Mouse (Mus musculus): ENCODE results near the gene Zfyve16.

The Zfyve16 gene

DNA sequence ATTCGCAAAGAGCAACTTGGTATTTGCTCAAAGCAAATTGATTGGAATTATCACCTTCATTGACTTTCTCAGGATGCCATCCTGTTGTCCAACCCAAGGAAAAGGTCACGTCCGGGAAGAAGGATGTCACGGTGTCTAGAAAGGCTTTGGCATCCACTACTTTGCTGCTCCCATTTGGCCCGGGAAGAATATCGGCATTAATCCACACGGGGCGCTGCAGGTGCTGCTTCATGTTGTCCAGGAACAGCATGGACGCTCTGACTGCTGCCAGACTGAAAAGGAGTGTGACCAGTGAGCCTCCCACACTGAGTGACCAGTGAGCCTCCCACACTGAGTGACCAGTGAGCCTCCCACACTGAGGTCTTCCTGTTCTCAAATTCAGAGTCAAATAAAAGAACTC lies 62.8 kb downstream of the Zfyve16 start:
- DNase-seq (ENCODE audit: low read depth, low spot score), result no peak

DNA sequence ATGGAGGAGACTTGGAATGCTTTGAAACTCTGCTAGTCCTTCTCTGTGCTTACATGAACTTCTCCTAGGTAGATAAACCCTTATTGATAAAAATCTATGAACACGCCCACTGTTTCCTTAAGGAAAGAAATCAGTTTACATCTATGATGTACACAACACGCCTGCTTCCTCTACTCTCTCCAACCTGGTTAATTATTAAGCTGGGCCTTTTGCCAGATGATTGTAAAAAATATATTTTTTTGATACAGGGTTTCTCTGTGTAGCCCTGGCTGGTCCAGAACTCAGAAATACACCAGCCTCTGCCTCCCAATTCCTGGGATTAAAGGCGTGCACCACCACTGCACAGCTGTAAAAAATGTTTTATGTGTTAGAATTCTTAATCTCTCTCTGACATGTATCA lies 66.0 kb downstream of the Zfyve16 start:
- DNase-seq (ENCODE audit: low read depth, low spot score), result no peak

DNA sequence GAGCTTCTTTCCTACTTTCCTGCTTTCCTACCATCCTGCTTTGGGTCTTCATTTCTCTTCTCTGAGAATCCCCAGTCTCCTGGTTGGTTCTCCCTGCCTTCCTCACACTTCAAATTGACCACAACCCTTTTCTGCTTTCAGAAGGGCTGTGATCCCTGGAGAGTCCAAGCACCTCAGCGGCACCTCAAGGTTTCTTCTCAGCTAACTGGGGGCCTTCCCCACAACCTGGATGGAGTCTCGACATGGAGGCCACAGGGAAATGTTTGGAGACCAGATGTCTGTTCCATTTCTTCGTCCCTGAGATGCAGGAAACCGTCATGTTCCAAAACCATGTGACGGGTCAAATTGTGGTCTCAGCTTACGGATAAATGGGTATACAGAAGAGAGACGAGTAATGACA lies 83.8 kb downstream of the Zfyve16 start:
- no peak for DNase-seq (ENCODE audit: low read depth, low spot score)

DNA sequence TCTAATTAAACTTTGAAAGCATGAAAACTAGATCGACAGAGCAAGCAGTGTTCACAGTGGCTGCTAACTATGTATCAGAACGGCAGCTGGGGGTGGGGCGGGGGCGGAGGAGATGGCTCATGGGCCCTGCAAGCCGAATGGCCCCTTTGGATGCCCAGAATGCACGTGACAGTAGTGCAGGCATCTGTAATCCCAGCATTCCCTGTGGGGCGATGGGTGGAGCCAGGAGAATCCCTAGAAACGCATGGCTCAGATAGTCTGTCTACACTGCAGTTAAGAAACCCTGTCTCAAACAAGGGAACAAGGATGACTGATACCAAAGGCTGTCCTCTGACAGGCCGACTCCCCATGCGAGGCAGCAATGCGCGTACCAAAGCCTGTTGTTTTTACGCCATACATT lies 90.4 kb downstream of the Zfyve16 start:
- no peak for DNase-seq (ENCODE audit: low read depth, low spot score)

DNA sequence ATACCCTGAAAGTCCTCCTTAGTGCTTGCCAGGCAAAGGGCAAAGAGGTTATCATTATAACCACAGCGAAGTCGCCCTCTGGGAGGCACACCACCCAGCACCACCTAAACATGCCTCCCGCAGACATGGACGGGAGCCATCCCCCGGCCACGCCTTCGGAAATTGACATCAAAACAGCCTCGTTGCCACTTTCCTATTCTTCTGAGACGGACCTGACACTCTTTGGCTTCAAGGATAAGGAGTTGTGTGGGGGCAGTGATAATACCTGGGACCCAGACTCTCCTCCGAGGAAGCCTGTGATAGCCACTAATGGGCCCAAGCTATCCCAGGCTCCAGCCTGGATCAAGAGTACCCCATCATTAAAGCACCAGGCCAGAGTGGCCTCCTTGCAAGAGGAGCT lies 92.0 kb downstream of the Zfyve16 start:
- DNase-seq (ENCODE audit: low read depth, low spot score), result no peak
